Mouse (Mus musculus) ES-E14 (cell line): ENCODE data around the gene Zfp940.

ENCODE experiments used
- HCFC1 ChIP-seq: IDR thresholded peaks from 2 replicates; pipeline ENCODE4 v1.6.1; 2012; ENCODE audit warnings: low read length, inconsistent platforms, borderline replicate concordance; ENCODE audit not compliant: insufficient read depth
- MAFK ChIP-seq: IDR thresholded peaks from 2 replicates; pipeline ENCODE4 v1.6.1; 2014; ENCODE audit warnings: mild to moderate bottlenecking, low read depth, low read length, inconsistent platforms; ENCODE audit not compliant: insufficient read depth
- ZC3H11A ChIP-seq: IDR thresholded peaks from 2 replicates; pipeline ENCODE4 v1.6.1; 2012; ENCODE audit warnings: low read depth, mild to moderate bottlenecking, inconsistent platforms, low read length, borderline replicate concordance

GRCm38 (mm10) chr7:29815061-29815784 lies 38.2 kb downstream of the Zfp940 start:
- TF ChIP-seq HCFC1 (no peak), MAFK (no peak), ZC3H11A (no peak)
